Mouse (Mus musculus) lung, adult 2 months (tissue): ENCODE measurements at regions not wholly inside any gene's neighbourhood (a gene's known extent, or its start where the extent isn't known, plus 50 kb on each side); places are given as distances from the start of the nearest gene placed in this dataset.

Experiments
- DNase-seq: peaks from one replicate; pipeline ENCODE4 v3.0.0; 2022
- H3K4me1 ChIP-seq: fragments of 200-500 bp; 2 replicates; pipeline ENCODE4 v1.6.1; 2011; ENCODE audit warnings: low read length; ENCODE audit not compliant: control insufficient read depth, insufficient read depth
- H3K4me3 ChIP-seq: fragments of 200-500 bp; replicated peaks from 2 replicates; pipeline ENCODE3; 2011; ENCODE audit warnings: low read depth, mild to moderate bottlenecking, control low read depth, low read length; ENCODE audit errors: extremely low read depth
- CTCF ChIP-seq: fragments of 200-500 bp; IDR thresholded peaks from 2 replicates; pipeline ENCODE4 v1.5.1; 2011; ENCODE audit warnings: mild to moderate bottlenecking, low read length, control low read depth; ENCODE audit not compliant: insufficient read depth
- POLR2A ChIP-seq: fragments of 200-500 bp; IDR thresholded peaks from 2 replicates; pipeline ENCODE4 v1.6.1; 2011; ENCODE audit warnings: low read depth, mild to moderate bottlenecking, control low read depth, low read length, borderline replicate concordance; ENCODE audit errors: extremely low read depth
- WGBS: fragments of 180-500 bp; shearing (Covaris S2); methylation state at CpG from one replicate; pipeline ENCODE4 v1.1.7; 2018; 5-methylcytosine and 5-hydroxymethylcytosine counted together

- TF ChIP-seq CTCF: no peak
- no peak for DNase-seq
- Histone ChIP-seq H3K4me3 (no peak overlapping the region), H3K4me1 (no peaks in the 10 kb centered on the region)
- 79% methylated on average over 3 of the region's 3 CpGs for WGBS
Measured at GRCm38 (mm10) chr17:49274936-49275335, 153.2 kb upstream of the Mocs1 start.

- WGBS: 85% methylated on average over 2 of the region's 2 CpGs
- H3K4me3 ChIP-seq: no peak overlapping the region
- no peak for DNase-seq
- TF ChIP-seq CTCF (no peak), POLR2A (no peak)
- no peaks in the 10 kb centered on the region for H3K4me1 ChIP-seq
Measured at GRCm38 (mm10) chr17:49275421-49275820, 152.7 kb upstream of the Mocs1 start.

GRCm38 (mm10) chr17:49275916-49276315, 152.2 kb upstream of the Mocs1 start:
- Histone ChIP-seq H3K4me3 (no peak overlapping the region), H3K4me1 (no peaks in the 10 kb centered on the region)
- TF ChIP-seq CTCF (no peak), POLR2A (no peak)
- DNase-seq: no peak
- 92% methylated on average over 2 of the region's 2 CpGs for WGBS

GRCm38 (mm10) chr17:49278541-49278940, 149.6 kb upstream of the Mocs1 start:
- Histone ChIP-seq H3K4me3 (no peak overlapping the region), H3K4me1 (no peaks in the 10 kb centered on the region)
- no peak for TF ChIP-seq POLR2A
- TF ChIP-seq CTCF: no peak
- WGBS: 71% methylated on average over 8 of the region's 8 CpGs
- DNase-seq: no peak

- WGBS: 77% methylated on average over 10 of the region's 10 CpGs
- TF ChIP-seq CTCF (no peak), POLR2A (no peak)
- no peaks in the 10 kb centered on the region for H3K4me1 ChIP-seq
- H3K4me3 ChIP-seq: no peak overlapping the region
- DNase-seq: no peak
Measured at GRCm38 (mm10) chr17:49278973-49279727, 149.0 kb upstream of the Mocs1 start.

GRCm38 (mm10) chr17:49281344-49281743, 146.8 kb upstream of the Mocs1 start:
- 76% methylated on average over 13 of the region's 13 CpGs for WGBS
- no peak for DNase-seq
- Histone ChIP-seq H3K4me1 (no peaks in the 10 kb centered on the region), H3K4me3 (no peak overlapping the region)
- TF ChIP-seq CTCF (no peak), POLR2A (no peak)

GRCm38 (mm10) chr17:49282498-49282897, 145.7 kb upstream of the Mocs1 start:
- no peaks in the 10 kb centered on the region for H3K4me1 ChIP-seq
- no peak for DNase-seq
- TF ChIP-seq CTCF (no peak), POLR2A (no peak)
- WGBS: 84% methylated on average over 10 of the region's 10 CpGs
- no peak overlapping the region for H3K4me3 ChIP-seq

GRCm38 (mm10) chr17:49283491-49283890, 144.7 kb upstream of the Mocs1 start:
- H3K4me1 ChIP-seq: no peaks in the 10 kb centered on the region
- TF ChIP-seq CTCF (no peak), POLR2A (no peak)
- H3K4me3 ChIP-seq: no peak overlapping the region
- no peak for DNase-seq
- WGBS: 84% methylated on average over 5 of the region's 5 CpGs

- Histone ChIP-seq H3K4me3 (no peak overlapping the region), H3K4me1 (no peaks in the 10 kb centered on the region)
- TF ChIP-seq POLR2A (no peak), CTCF (no peak)
- 67% methylated on average over 3 of the region's 3 CpGs for WGBS
- no peak for DNase-seq
Measured at GRCm38 (mm10) chr17:49291636-49292035, 136.5 kb upstream of the Mocs1 start.

GRCm38 (mm10) chr17:49304461-49304860, 123.7 kb upstream of the Mocs1 start:
- no peak overlapping the region for H3K4me3 ChIP-seq
- H3K4me1 ChIP-seq: no peaks in the 10 kb centered on the region
- TF ChIP-seq CTCF: no peak
- no peak for TF ChIP-seq POLR2A
- no peak for DNase-seq
- WGBS: 80% methylated on average over 3 of the region's 3 CpGs

GRCm38 (mm10) chr17:49305116-49305515, 123.0 kb upstream of the Mocs1 start:
- 74% methylated on average over 6 of the region's 6 CpGs for WGBS
- H3K4me3 ChIP-seq: no peak overlapping the region
- H3K4me1 ChIP-seq: no peaks in the 10 kb centered on the region
- TF ChIP-seq CTCF (no peak), POLR2A (no peak)
- DNase-seq: no peak
